19 mouse cellular contexts compared by ENCODE assay signal in genomic region chr11:54614560-54614959, GRCm38 (mm10).
"Had no signal": no experiment of that assay in that cellular context is flagged by ENCODE, and none has a peak within 500 bp of the region (broad histone marks: within the 10 kb centered on the region; RNA-seq: fewer than 3 reads in every experiment).

No protein-coding gene starts in this region.

- ATAC-seq: liver, embryonic 12.5 days; midbrain, embryonic 16.5 days had no signal

- H3K36me3 ChIP-seq: limb, embryonic 15.5 days; midbrain, embryonic 10.5 days; midbrain, embryonic 12.5 days; neural tube, embryonic 15.5 days had no signal

- H3K4me1 ChIP-seq: limb, embryonic 15.5 days; liver, embryonic 12.5 days; midbrain, embryonic 10.5 days; midbrain, embryonic 12.5 days; neural tube, embryonic 13.5 days; neural tube, embryonic 15.5 days had no signal

- H3K27ac ChIP-seq: limb, embryonic 15.5 days; liver, embryonic 12.5 days; liver, embryonic 14.5 days; midbrain, embryonic 10.5 days; midbrain, embryonic 12.5 days; neural tube, embryonic 13.5 days; neural tube, embryonic 15.5 days had no signal

- H3K9me3 ChIP-seq: limb, embryonic 15.5 days; liver, embryonic 12.5 days; midbrain, embryonic 10.5 days; midbrain, embryonic 12.5 days; neural tube, embryonic 13.5 days; neural tube, embryonic 15.5 days had no signal

- H3K4me2 ChIP-seq: limb, embryonic 15.5 days; liver, embryonic 12.5 days; lung, embryonic 14.5 days; midbrain, embryonic 12.5 days; neural tube, embryonic 13.5 days; neural tube, embryonic 15.5 days had no signal

- H3K4me3 ChIP-seq: limb, embryonic 15.5 days; liver, embryonic 12.5 days; midbrain, embryonic 10.5 days; midbrain, embryonic 12.5 days; myocyte; neural tube, embryonic 13.5 days; neural tube, embryonic 15.5 days had no signal

- H3K9ac ChIP-seq: limb, embryonic 15.5 days; liver, embryonic 12.5 days; liver, embryonic 14.5 days; lung, embryonic 14.5 days; midbrain, embryonic 12.5 days; neural tube, embryonic 13.5 days; neural tube, embryonic 15.5 days had no signal

- DNase-seq: lung, embryonic 14.5 days; midbrain, embryonic 14.5 days; retina, postnatal 1 day; right cerebral cortex, adult 18-20 months; right cerebral cortex, postnatal 25 days; right cerebral cortex, postnatal 4 days; spleen, adult 18-20 months; thymus, adult 18-20 months; thymus, postnatal 14 days; thymus, postnatal 36 days had no signal

- H3K27me3 ChIP-seq: limb, embryonic 15.5 days; liver, embryonic 12.5 days; midbrain, embryonic 12.5 days; neural tube, embryonic 13.5 days; neural tube, embryonic 15.5 days had no signal
